Mouse (Mus musculus) limb, embryonic 14.5 days (tissue): ENCODE measurements around the gene Wdr70. TPM values are rescaled to one million over a fixed set of nuclear protein-coding genes. Genes with fewer than 3 reads are reported as not detected.

Experiments
- ATAC-seq: fragments of 200-750 bp; cut with Nextera tagmentation; 2 replicates; pipeline ENCODE4 v1.8.0; 2017; ENCODE audit warnings: low read depth, moderate number of reproducible peaks, moderate TSS enrichment; ENCODE audit not compliant: low FRiP score
- DNase-seq: peaks from one replicate; pipeline ENCODE4 v3.0.0-alpha.2; 2015; ENCODE audit warnings: low spot score
- H3K27ac ChIP-seq: fragments of 300-500 bp; sonication (generic); replicated peaks from 2 replicates; pipeline ENCODE4 v1.5.1; 2014; ENCODE audit warnings: low read depth, mild to moderate bottlenecking, low read length, moderate library complexity, mixed read lengths
- H3K27me3 ChIP-seq: fragments of 300-500 bp; sonication (generic); 2 replicates; pipeline ENCODE4 v1.6.1; 2014; ENCODE audit warnings: low read length, mixed read lengths; ENCODE audit not compliant: control insufficient read depth, insufficient read depth
- H3K36me3 ChIP-seq: fragments of 300-500 bp; sonication (generic); 2 replicates; pipeline ENCODE4 v1.6.1; 2014; ENCODE audit warnings: mild to moderate bottlenecking, low read length, moderate library complexity, mixed read lengths; ENCODE audit not compliant: control insufficient read depth, insufficient read depth
- H3K4me1 ChIP-seq: fragments of 300-500 bp; sonication (generic); 2 replicates; pipeline ENCODE4 v1.6.1; 2014; ENCODE audit warnings: antibody characterized with exemption, low read length, mixed read lengths; ENCODE audit not compliant: control insufficient read depth, insufficient read depth
- H3K4me2 ChIP-seq: fragments of 300-500 bp; sonication (generic); replicated peaks from 2 replicates; pipeline ENCODE4 v1.6.1; 2014; ENCODE audit warnings: low read depth, mild to moderate bottlenecking, low read length, moderate library complexity; ENCODE audit not compliant: severe bottlenecking
- H3K4me3 ChIP-seq: fragments of 300-500 bp; sonication (generic); replicated peaks from 2 replicates; pipeline ENCODE4 v1.5.1; 2014; ENCODE audit warnings: low read length
- H3K9ac ChIP-seq: fragments of 300-500 bp; sonication (generic); 2 replicates; pipeline ENCODE4 v1.6.1; 2014; ENCODE audit warnings: mild to moderate bottlenecking, low read depth, low read length, moderate library complexity; ENCODE audit not compliant: severe bottlenecking
- H3K9me3 ChIP-seq: fragments of 300-500 bp; sonication (generic); 2 replicates; pipeline ENCODE4 v1.6.1; 2016; ENCODE audit warnings: low read length; ENCODE audit not compliant: control insufficient read depth
- POLR2A ChIP-seq: fragments of 200-500 bp; IDR thresholded peaks from 2 replicates; pipeline ENCODE4 v1.8.0; 2012; ENCODE audit warnings: inconsistent platforms, mild to moderate bottlenecking, moderate library complexity, borderline replicate concordance; ENCODE audit not compliant: insufficient read depth, insufficient read length; ENCODE audit errors: extremely low read depth
- WGBS: fragments of 180-500 bp; shearing (Covaris S2); extraction: QIAGEN DNeasy Blood & Tissue Kit; methylation state at CpG from one replicate; pipeline ENCODE4 v1.1.7; 2014; 5-methylcytosine and 5-hydroxymethylcytosine counted together
- polyA plus RNA-seq, 2 experiments: library from polyadenylated mRNA; depleted of rRNA in 1 of 2; stranded (reverse) in 1 of 2; unstranded in 1 of 2; fragments of >200 nt; fragmentation: Nextera tagmentation in 1 of 2; extraction: Ambion mirVana in 1 of 2; gene quantifications; 2 replicates each; pipeline versions ENCODE4 v1.2.1 to v1.2.3; 2012 to 2014

Gene Wdr70
- polyA plus RNA-seq, 2 experiments: 36.4 to 50.4 TPM

- no peak overlapping the region for H3K9ac ChIP-seq
- 74% methylated on average over 3 of the region's 3 CpGs for WGBS
- ATAC-seq: no peak
Observed at GRCm38 (mm10) chr15:8051177-8051576, 47.8 kb downstream of the Wdr70 start.

GRCm38 (mm10) chr15:8039834-8040233 lies 59.2 kb downstream of the Wdr70 start:
- Histone ChIP-seq H3K36me3 (peaks cover 16% of the 10 kb centered on the region; the same call in 1 of the 2 replicates), H3K4me3 (no peak overlapping the region), H3K9ac (no peak overlapping the region), H3K4me2 (no peak overlapping the region), H3K27ac (no peak overlapping the region), H3K27me3 (no peaks in the 10 kb centered on the region), H3K9me3 (no peaks in the 10 kb centered on the region), H3K4me1 (no peaks in the 10 kb centered on the region)
- WGBS: 70% methylated on average over 4 of the region's 4 CpGs
- DNase-seq: no peak
- no peak for ATAC-seq
- no peak for TF ChIP-seq POLR2A

More at GRCm38 (mm10) chr15:8051177-8051576, 47.8 kb downstream of the Wdr70 start:
- Histone ChIP-seq H3K27me3 (no peaks in the 10 kb centered on the region), H3K9me3 (no peaks in the 10 kb centered on the region), H3K4me3 (no peak overlapping the region), H3K36me3 (peaks cover 10% of the 10 kb centered on the region), H3K27ac (no peak overlapping the region), H3K4me2 (no peak overlapping the region), H3K4me1 (no peaks in the 10 kb centered on the region)
- no peak for DNase-seq
- TF ChIP-seq POLR2A: no peak

GRCm38 (mm10) chr15:8038457-8038856 lies 60.6 kb downstream of the Wdr70 start:
- Histone ChIP-seq H3K9me3 (no peaks in the 10 kb centered on the region), H3K27ac (no peak overlapping the region), H3K36me3 (peaks cover 12% of the 10 kb centered on the region; the same call in 1 of the 2 replicates), H3K4me3 (no peak overlapping the region), H3K4me1 (no peaks in the 10 kb centered on the region), H3K4me2 (no peak overlapping the region), H3K27me3 (no peaks in the 10 kb centered on the region), H3K9ac (no peak overlapping the region)
- 90% methylated on average over 5 of the region's 5 CpGs for WGBS
- DNase-seq (no peak), ATAC-seq (no peak)
- TF ChIP-seq POLR2A: no peak

- no peak overlapping the region for H3K9ac ChIP-seq
- no peak for TF ChIP-seq POLR2A
- H3K4me3 ChIP-seq: no peak overlapping the region
- no peak overlapping the region for H3K27ac ChIP-seq
- ATAC-seq (no peak), DNase-seq (no peak)
- H3K27me3 ChIP-seq: no peaks in the 10 kb centered on the region
- H3K4me1 ChIP-seq: no peaks in the 10 kb centered on the region
- H3K4me2 ChIP-seq: no peak overlapping the region
- WGBS: 67% methylated on average over 3 of the region's 3 CpGs
- H3K36me3 ChIP-seq: peaks cover 12% of the 10 kb centered on the region; the same call in 1 of the 2 replicates
- H3K9me3 ChIP-seq: no peaks in the 10 kb centered on the region
Observed at GRCm38 (mm10) chr15:8037825-8038224, 61.2 kb downstream of the Wdr70 start.

- H3K9ac ChIP-seq: no peak overlapping the region
- no peaks in the 10 kb centered on the region for H3K9me3 ChIP-seq
- no peaks in the 10 kb centered on the region for H3K27me3 ChIP-seq
- no peak for ATAC-seq
- H3K4me3 ChIP-seq: no peak overlapping the region
- no peak for DNase-seq
- WGBS: 71% methylated on average over 7 of the region's 7 CpGs
- peaks cover 4% of the 10 kb centered on the region; the same call in 1 of the 2 replicates for H3K36me3 ChIP-seq
- no peak overlapping the region for H3K27ac ChIP-seq
- no peak overlapping the region for H3K4me2 ChIP-seq
- TF ChIP-seq POLR2A: no peak
- 0 out of 2 replicates have a peak, but pooled peaks cover 3% of the 10 kb centered on the region for H3K4me1 ChIP-seq
Observed at GRCm38 (mm10) chr15:8031211-8031610, 67.8 kb downstream of the Wdr70 start.
